Mouse (Mus musculus) MEL (cell line): ENCODE results near the gene Ybey. TPM values are rescaled to one million over a fixed set of nuclear protein-coding genes. Genes with fewer than 3 reads are reported as not detected.

Experiments
- DNase-seq: peaks from one replicate; pipeline ENCODE4 v3.0.0; 2011; ENCODE audit warnings: low read depth, low spot score
- H3K27ac ChIP-seq: 2 replicates; pipeline ENCODE4 v1.5.1; 2012; ENCODE audit warnings: low read depth, mild to moderate bottlenecking, control low read depth, low read length, moderate library complexity; ENCODE audit not compliant: control insufficient read depth
- H3K27me3 ChIP-seq, 2 experiments: fragments of 150-350 bp in 1 of 2; sonication (generic) in 1 of 2; 2 replicates each; pipeline ENCODE4 v1.6.1; 2012; ENCODE audit warnings: low read length in 2 of 2, mild to moderate bottlenecking in 2 of 2, improper control_type of control experiment in 1 of 2, moderate library complexity in 1 of 2; ENCODE audit not compliant: insufficient read depth in 2 of 2, control insufficient read depth in 1 of 2
- H3K36me3 ChIP-seq, 2 experiments: 2 replicates each; pipeline ENCODE4 v1.6.1; 2012 to 2014; ENCODE audit warnings: low read length in 2 of 2, improper control_type of control experiment in 1 of 2, inconsistent platforms in 1 of 2, mild to moderate bottlenecking in 1 of 2; ENCODE audit not compliant: insufficient read depth in 2 of 2, control insufficient read depth in 1 of 2
- H3K4me1 ChIP-seq, 2 experiments: fragments of 150-350 bp in 1 of 2; sonication (generic) in 1 of 2; 2 replicates each; pipeline ENCODE4 v1.6.1; 2012; ENCODE audit warnings: low read length in 2 of 2, improper control_type of control experiment in 1 of 2, mild to moderate bottlenecking in 1 of 2; ENCODE audit not compliant: insufficient read depth in 2 of 2, control insufficient read depth in 1 of 2
- H3K4me3 ChIP-seq, 2 experiments: fragments of 150-350 bp in 1 of 2; sonication (generic) in 1 of 2; 2 replicates each; pipeline ENCODE4 v1.5.1; 2012; ENCODE audit warnings: low read depth in 2 of 2, low read length in 2 of 2, mild to moderate bottlenecking in 2 of 2, moderate library complexity in 2 of 2, control low read depth in 1 of 2, improper control_type of control experiment in 1 of 2; ENCODE audit not compliant: control insufficient read depth in 1 of 2, insufficient read depth in 1 of 2
- H3K79me2 ChIP-seq: 2 replicates; pipeline ENCODE4 v1.6.1; 2012; ENCODE audit warnings: mild to moderate bottlenecking, low read length, moderate library complexity; ENCODE audit not compliant: control insufficient read depth, poor library complexity, insufficient read depth
- H3K9ac ChIP-seq: 2 replicates; pipeline ENCODE4 v1.6.1; 2012; ENCODE audit warnings: low read depth, mild to moderate bottlenecking, control low read depth, low read length, moderate library complexity; ENCODE audit not compliant: control insufficient read depth, poor library complexity, severe bottlenecking
- H3K9me3 ChIP-seq: fragments of 150-350 bp; sonication (generic); replicated peaks from 2 replicates; pipeline ENCODE4 v1.6.1; 2012; ENCODE audit warnings: mild to moderate bottlenecking, low read length, improper control_type of control experiment, moderate library complexity; ENCODE audit not compliant: insufficient read depth
- BHLHE40 ChIP-seq: IDR thresholded peaks from 2 replicates; pipeline ENCODE4 v1.6.1; 2012; ENCODE audit warnings: low read depth, mild to moderate bottlenecking, inconsistent platforms, low read length, improper control_type of control experiment, borderline replicate concordance
- CHD1 ChIP-seq: IDR thresholded peaks from 2 replicates; pipeline ENCODE4 v1.6.1; 2012; ENCODE audit warnings: low read depth, mild to moderate bottlenecking, inconsistent platforms, low read length, improper control_type of control experiment
- CHD2 ChIP-seq: IDR thresholded peaks from 2 replicates; pipeline ENCODE4 v1.6.1; 2011; ENCODE audit warnings: low read length, improper control_type of control experiment
- CTCF ChIP-seq, 3 experiments: IDR thresholded peaks in 2 of 3; conservative IDR thresholded peaks in 1 of 3; 2 replicates each; pipeline ENCODE4 v1.5.1; 2011 to 2012; ENCODE audit warnings: low read length in 3 of 3, low read depth in 2 of 3, mild to moderate bottlenecking in 2 of 3, improper control_type of control experiment in 1 of 3, inconsistent platforms in 1 of 3, mixed read lengths in 1 of 3, moderate library complexity in 1 of 3; ENCODE audit not compliant: control insufficient read depth in 1 of 3, insufficient read depth in 1 of 3, poor library complexity in 1 of 3, severe bottlenecking in 1 of 3
- E2F4 ChIP-seq: IDR thresholded peaks from 2 replicates; pipeline ENCODE4 v1.6.1; 2011; ENCODE audit warnings: low read depth, low read length, improper control_type of control experiment, borderline replicate concordance
- ELF1 ChIP-seq: IDR thresholded peaks from 2 replicates; pipeline ENCODE4 v1.6.1; 2014; ENCODE audit warnings: low read depth, mild to moderate bottlenecking, inconsistent platforms, low read length, improper control_type of control experiment, moderate library complexity
- ETS1 ChIP-seq: IDR thresholded peaks from 2 replicates; pipeline ENCODE4 v1.6.1; 2012; ENCODE audit warnings: low read depth, mild to moderate bottlenecking, inconsistent platforms, low read length, improper control_type of control experiment, moderate library complexity
- GABPA ChIP-seq: IDR thresholded peaks from 2 replicates; pipeline ENCODE4 v1.6.1; 2012; ENCODE audit warnings: low read depth, mild to moderate bottlenecking, inconsistent platforms, low read length, improper control_type of control experiment, moderate library complexity
- HCFC1 ChIP-seq: IDR thresholded peaks from 2 replicates; pipeline ENCODE4 v1.6.1; 2012; ENCODE audit warnings: low read depth, mild to moderate bottlenecking, inconsistent platforms, low read length, improper control_type of control experiment, moderate library complexity
- JUND ChIP-seq: IDR thresholded peaks from 2 replicates; pipeline ENCODE4 v1.6.1; 2011; ENCODE audit warnings: low read depth, mild to moderate bottlenecking, improper control_type of control experiment, low read length
- KAT2A ChIP-seq: conservative IDR thresholded peaks from 2 replicates; pipeline ENCODE4 v1.6.1; 2012; ENCODE audit warnings: low read depth, low read length, improper control_type of control experiment, inconsistent platforms
- MAX ChIP-seq: IDR thresholded peaks from 2 replicates; pipeline ENCODE4 v1.6.1; 2011; ENCODE audit warnings: low read length, improper control_type of control experiment
- MAZ ChIP-seq: IDR thresholded peaks from 2 replicates; pipeline ENCODE4 v1.6.1; 2012; ENCODE audit warnings: low read depth, mild to moderate bottlenecking, inconsistent platforms, low read length, improper control_type of control experiment
- MEF2A ChIP-seq: IDR thresholded peaks from 2 replicates; pipeline ENCODE4 v1.6.1; 2014; ENCODE audit warnings: low read depth, mild to moderate bottlenecking, inconsistent platforms, low read length, improper control_type of control experiment; ENCODE audit not compliant: poor library complexity, insufficient replicate concordance, severe bottlenecking; ENCODE audit errors: extremely low read depth
- MXI1 ChIP-seq: IDR thresholded peaks from 2 replicates; pipeline ENCODE4 v1.6.1; 2011; ENCODE audit warnings: mild to moderate bottlenecking, low read depth, low read length, improper control_type of control experiment
- MYB ChIP-seq: IDR thresholded peaks from 2 replicates; pipeline ENCODE4 v1.6.1; 2011; ENCODE audit warnings: mild to moderate bottlenecking, low read depth, low read length, improper control_type of control experiment
- MYC ChIP-seq: IDR thresholded peaks from 2 replicates; pipeline ENCODE4 v1.6.1; 2011; ENCODE audit warnings: low read depth, mild to moderate bottlenecking, low read length, improper control_type of control experiment, moderate library complexity
- NRF1 ChIP-seq: IDR thresholded peaks from 2 replicates; pipeline ENCODE4 v1.6.1; 2014; ENCODE audit warnings: low read depth, mild to moderate bottlenecking, inconsistent platforms, low read length, improper control_type of control experiment, moderate library complexity; ENCODE audit not compliant: poor library complexity, insufficient read depth, severe bottlenecking
- POLR2A ChIP-seq, 2 experiments: IDR thresholded peaks; 2 replicates each; pipeline ENCODE4 v1.6.1; 2011 to 2012; ENCODE audit warnings: low read length in 2 of 2, mild to moderate bottlenecking in 2 of 2, control low read depth in 1 of 2, improper control_type of control experiment in 1 of 2, low read depth in 1 of 2, moderate library complexity in 1 of 2; ENCODE audit not compliant: control insufficient read depth in 1 of 2, insufficient read depth in 1 of 2, poor library complexity in 1 of 2
- POLR2AphosphoS2 ChIP-seq: IDR thresholded peaks from 2 replicates; pipeline ENCODE4 v1.6.1; 2011; ENCODE audit warnings: low read length, improper control_type of control experiment
- POLR2AphosphoS5 ChIP-seq: IDR thresholded peaks from 2 replicates; pipeline ENCODE4 v1.6.1; 2012; ENCODE audit warnings: low read depth, borderline replicate concordance, mild to moderate bottlenecking, inconsistent platforms, low read length, moderate library complexity, mixed read lengths
- RAD21 ChIP-seq: IDR thresholded peaks from 2 replicates; pipeline ENCODE4 v1.6.1; 2011; ENCODE audit warnings: mild to moderate bottlenecking, low read depth, low read length, improper control_type of control experiment
- RCOR1 ChIP-seq: IDR thresholded peaks from 2 replicates; pipeline ENCODE4 v1.6.1; 2012; ENCODE audit warnings: low read depth, mild to moderate bottlenecking, inconsistent platforms, low read length, improper control_type of control experiment
- SIN3A ChIP-seq: IDR thresholded peaks from 2 replicates; pipeline ENCODE4 v1.6.1; 2012; ENCODE audit warnings: low read length, improper control_type of control experiment, inconsistent platforms
- SMC3 ChIP-seq: IDR thresholded peaks from 2 replicates; pipeline ENCODE4 v1.6.1; 2011; ENCODE audit warnings: low read depth, low read length, improper control_type of control experiment
- TAL1 ChIP-seq: IDR thresholded peaks from 2 replicates; pipeline ENCODE4 v1.6.1; 2012; ENCODE audit warnings: mild to moderate bottlenecking, inconsistent platforms, low read length, moderate library complexity, mixed read lengths
- TBP ChIP-seq: IDR thresholded peaks from 2 replicates; pipeline ENCODE4 v1.8.0; 2011; ENCODE audit warnings: low read depth, low read length, improper control_type of control experiment
- TCF12 ChIP-seq: IDR thresholded peaks from 2 replicates; pipeline ENCODE4 v1.6.1; 2014; ENCODE audit warnings: low read depth, mild to moderate bottlenecking, inconsistent platforms, low read length, improper control_type of control experiment, moderate library complexity
- UBTF ChIP-seq: IDR thresholded peaks from 2 replicates; pipeline ENCODE4 v1.6.1; 2012; ENCODE audit warnings: low read depth, mild to moderate bottlenecking, inconsistent platforms, low read length, improper control_type of control experiment, moderate library complexity, borderline replicate concordance; ENCODE audit not compliant: insufficient read depth
- USF1 ChIP-seq: IDR thresholded peaks from 2 replicates; pipeline ENCODE4 v1.6.1; 2014; ENCODE audit warnings: low read depth, mild to moderate bottlenecking, inconsistent platforms, low read length, improper control_type of control experiment, moderate library complexity
- USF2 ChIP-seq, 2 experiments: IDR thresholded peaks; 2 replicates each; pipeline ENCODE4 v1.6.1; 2011 to 2012; ENCODE audit warnings: improper control_type of control experiment in 2 of 2, low read length in 2 of 2, borderline replicate concordance in 1 of 2, inconsistent platforms in 1 of 2, low read depth in 1 of 2, mild to moderate bottlenecking in 1 of 2; ENCODE audit not compliant: insufficient read depth in 1 of 2
- ZC3H11A ChIP-seq: IDR thresholded peaks from 2 replicates; pipeline ENCODE4 v1.6.1; 2012; ENCODE audit warnings: low read depth, mild to moderate bottlenecking, inconsistent platforms, low read length, improper control_type of control experiment
- ZKSCAN1 ChIP-seq: IDR thresholded peaks from 2 replicates; pipeline ENCODE4 v1.6.1; 2012; ENCODE audit warnings: low read depth, mild to moderate bottlenecking, inconsistent platforms, low read length, improper control_type of control experiment, moderate library complexity
- ZNF384 ChIP-seq: IDR thresholded peaks from 2 replicates; pipeline ENCODE4 v1.6.1; 2012; ENCODE audit warnings: low read depth, mild to moderate bottlenecking, inconsistent platforms, low read length, improper control_type of control experiment
- polyA plus RNA-seq, 2 experiments: library from polyadenylated mRNA; stranded (reverse) in 1 of 2; unstranded in 1 of 2; fragments of >175 nt in 1 of 2; fragments of >200 nt in 1 of 2; gene quantifications; 2 replicates each; pipeline versions ENCODE4 v1.2.1 to v1.2.4; 2012; ENCODE audit warnings: low replicate concordance in 2 of 2, low read depth in 1 of 2; ENCODE audit not compliant: insufficient read length in 2 of 2, insufficient read depth in 1 of 2, missing spikeins in 1 of 2
- total RNA-seq: library from RNA; depleted of rRNA; stranded (reverse); fragments of 300-350 nt; gene quantifications from 2 replicates; pipeline ENCODE4 v1.2.3, GENCODE M21; 2012

Gene Ybey
- total and polyA plus RNA-seq, 3 experiments: 2.6 to 4.0 TPM; not detected in 1

DNA sequence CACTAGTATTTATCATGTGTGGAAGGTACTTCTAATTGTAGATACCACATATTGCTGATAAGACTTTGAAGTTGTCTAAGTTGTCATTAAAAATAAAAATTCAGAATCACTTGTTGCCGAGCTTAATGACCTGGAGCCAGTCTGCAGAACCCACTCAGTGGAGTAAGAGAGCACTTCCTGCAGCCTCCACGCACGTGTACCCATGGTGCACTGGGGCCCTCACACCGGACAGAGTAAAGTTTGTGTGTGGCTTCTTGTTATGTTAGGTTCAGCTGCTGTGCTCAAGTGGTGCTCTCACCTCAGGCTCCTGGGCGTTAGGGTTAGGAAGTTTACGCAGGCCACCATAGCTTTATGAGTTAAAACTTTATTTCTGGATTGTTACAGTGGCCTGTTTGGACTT lies 26.6 kb upstream of the Ybey start (continued):
- peak; percentile 78; the same call in 1 of the 2 replicates for TF ChIP-seq BHLHE40
- no peak for TF ChIP-seq CHD2
- TF ChIP-seq ZNF384: no peak
- no peak for TF ChIP-seq E2F4
- no peak for TF ChIP-seq RCOR1
- TF ChIP-seq USF2 (IDR thresholded peaks at IDR 0.05; ENCODE audit: borderline replicate concordance in 1 of 2, insufficient read depth in 1 of 2, low read depth in 1 of 2, low read length in 2 of 2): no peak
- no peak for TF ChIP-seq GABPA
- TF ChIP-seq POLR2AphosphoS5: no peak
- TF ChIP-seq MYC: peak; percentile 69; the same call in 1 of the 2 replicates
- TF ChIP-seq ZKSCAN1: no peak
- no peak for TF ChIP-seq JUND

DNA sequence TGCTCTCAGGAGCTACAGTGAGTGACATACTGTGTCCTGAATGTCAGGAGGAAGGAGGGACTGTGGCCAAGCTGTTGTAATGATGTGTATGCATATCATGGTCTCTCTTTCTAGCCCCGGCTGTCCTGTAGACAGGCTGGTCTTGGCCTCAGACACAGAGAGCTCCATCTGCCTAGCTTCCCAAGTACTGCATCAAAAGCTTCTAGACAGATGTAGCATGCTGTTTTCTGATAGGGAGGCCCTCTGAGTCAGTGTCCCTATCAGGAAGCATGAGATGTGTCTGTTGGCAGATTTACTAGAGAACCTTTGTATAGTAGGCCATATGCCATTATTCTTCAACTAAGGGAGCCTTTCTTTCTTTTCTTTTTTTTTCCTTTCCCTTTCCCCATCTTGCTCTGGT lies 24.6 kb upstream of the Ybey start:
- Histone ChIP-seq H3K4me3 (no peak overlapping the region), H3K27ac (peak overlapping the region; percentile 64), H3K4me1 (peaks cover 30 to 43% of the 10 kb centered on the region in 2 experiments), H3K9ac (no peak overlapping the region), H3K36me3 (peaks cover 9 to 45% of the 10 kb centered on the region in 2 experiments; a peak in 3 of 4 replicates), H3K27me3 (no peaks in the 10 kb centered on the region), H3K9me3 (no peaks in the 10 kb centered on the region), H3K79me2 (no peaks in the 10 kb centered on the region; the same call in 1 of the 2 replicates)
- DNase-seq: peak; percentile 92
- no peak for TF ChIP-seq MEF2A
- peak; percentile 31 for TF ChIP-seq RAD21
- no peak for TF ChIP-seq ZC3H11A
- no peak for TF ChIP-seq ZKSCAN1
- peak; percentile 87 for TF ChIP-seq TCF12
- peak; percentile 55; the same call in 1 of the 2 replicates for TF ChIP-seq ELF1
- no peak for TF ChIP-seq E2F4
- no peak for TF ChIP-seq POLR2AphosphoS2
- TF ChIP-seq USF1: no peak
- no peak for TF ChIP-seq BHLHE40
- peak; percentile 32; the same call in 1 of the 2 replicates for TF ChIP-seq MYB
- TF ChIP-seq NRF1: no peak
- no peak for TF ChIP-seq USF2 (IDR thresholded peaks at IDR 0.05; ENCODE audit: borderline replicate concordance in 1 of 2, insufficient read depth in 1 of 2, low read depth in 1 of 2, low read length in 2 of 2)
- TF ChIP-seq MAZ: no peak
- TF ChIP-seq TBP: no peak
- peak; percentile 86 for TF ChIP-seq RCOR1
- no peak for TF ChIP-seq KAT2A
- TF ChIP-seq POLR2A (IDR thresholded peaks at IDR 0.05; ENCODE audit: control insufficient read depth in 1 of 2, insufficient read depth in 1 of 2, low read depth in 1 of 2, low read length in 2 of 2, poor library complexity in 1 of 2): no peak
- no peak for TF ChIP-seq UBTF
- peak; percentile 41; the same call in 1 of the 2 replicates for TF ChIP-seq SMC3
- no peak for TF ChIP-seq GABPA
- peak; percentile 79 for TF ChIP-seq MAX
- TF ChIP-seq TAL1: peak; percentile 80
- TF ChIP-seq SIN3A: peak; percentile 72
- TF ChIP-seq MXI1: peak; percentile 83
- no peak for TF ChIP-seq CHD1
- TF ChIP-seq HCFC1: 0 out of 2 replicates have a peak, but pooled peaks have one; percentile 15
- TF ChIP-seq CTCF (IDR thresholded peaks at IDR 0.05 in 2 of 3, conservative IDR thresholded peaks at IDR 0.05 in 1 of 3; ENCODE audit: control insufficient read depth in 1 of 3, insufficient read depth in 1 of 3, low read depth in 2 of 3, low read length in 3 of 3, poor library complexity in 1 of 3, severe bottlenecking in 1 of 3): peak; percentile 44 to 63 (median 60)
- TF ChIP-seq ETS1: peak; percentile 73
- TF ChIP-seq CHD2: no peak
